Mouse (Mus musculus): Measurements from ENCODE around the gene Trio. TPM values are rescaled to one million over a fixed set of nuclear protein-coding genes. Genes with fewer than 3 reads are reported as not detected.
"Not testable (repeated sequence)": the region's sequence is repeated elsewhere in the genome, so short reads cannot be mapped to it uniquely, and the experiment has no call there.

Trio gene
- total RNA-seq, 2 experiments from 2014 or later, result 63.2 to 68.9 TPM

DNA sequence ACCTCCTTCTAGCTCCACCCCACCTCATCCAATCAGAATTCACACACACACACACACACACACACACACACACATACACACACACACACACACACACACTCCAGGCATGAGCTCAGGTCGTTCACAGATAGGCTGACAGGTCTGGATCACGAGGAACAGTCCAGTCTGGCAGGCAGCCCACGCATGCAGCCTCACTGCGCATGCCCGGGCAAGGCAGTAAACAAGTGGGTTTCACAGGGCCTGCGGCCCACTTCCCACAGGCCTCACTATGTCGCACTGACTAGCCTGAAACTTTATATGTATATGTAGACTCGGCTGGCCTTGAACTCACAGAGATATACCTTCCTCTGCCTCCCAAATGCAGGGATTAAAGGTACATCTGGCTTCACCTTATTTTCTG lies 305.4 kb downstream of the Trio start:
- DNase-seq, result not testable (repeated sequence)

DNA sequence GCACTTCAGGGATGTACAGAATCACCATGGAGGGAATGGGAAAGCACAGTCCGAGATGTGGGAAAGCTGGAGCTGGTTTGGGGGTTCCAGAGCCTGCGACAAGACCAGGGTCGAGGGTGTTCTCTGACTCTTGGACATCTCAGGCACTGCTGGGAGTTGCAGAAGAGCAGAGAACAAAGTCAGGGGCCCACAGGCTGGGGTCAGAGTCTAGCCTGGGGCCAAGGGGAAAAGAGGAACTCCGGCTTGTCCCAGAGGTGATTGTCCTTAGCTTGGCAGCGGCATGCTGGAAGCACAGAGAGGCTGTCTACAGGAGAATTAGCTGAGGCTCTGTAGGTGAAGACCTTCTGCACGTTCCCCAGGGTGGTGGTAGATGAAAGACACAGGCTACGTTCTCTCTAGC lies 307.0 kb downstream of the Trio start:
- DNase-seq, result no peak

DNA sequence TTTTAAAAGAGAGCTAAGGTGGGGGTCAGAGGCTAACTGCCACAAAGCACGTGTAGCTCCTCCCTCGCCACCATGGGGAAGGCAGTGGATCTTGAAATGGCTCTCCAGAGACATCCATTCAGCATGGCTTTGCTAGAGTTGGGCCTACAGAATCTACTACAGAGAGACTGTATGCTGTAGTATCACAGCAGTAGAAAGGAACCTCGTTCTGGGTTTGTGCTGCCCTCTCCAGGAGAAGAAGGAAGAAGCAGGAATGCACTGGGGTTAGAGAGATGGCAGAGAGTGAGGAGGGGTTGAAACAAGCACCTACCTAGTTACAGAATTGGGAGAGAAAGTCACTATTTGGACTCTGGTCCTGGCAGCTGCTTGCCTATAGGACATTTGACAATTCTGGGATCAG lies 310.3 kb downstream of the Trio start:
- peak; percentile 13 to 36 for DNase-seq

DNA sequence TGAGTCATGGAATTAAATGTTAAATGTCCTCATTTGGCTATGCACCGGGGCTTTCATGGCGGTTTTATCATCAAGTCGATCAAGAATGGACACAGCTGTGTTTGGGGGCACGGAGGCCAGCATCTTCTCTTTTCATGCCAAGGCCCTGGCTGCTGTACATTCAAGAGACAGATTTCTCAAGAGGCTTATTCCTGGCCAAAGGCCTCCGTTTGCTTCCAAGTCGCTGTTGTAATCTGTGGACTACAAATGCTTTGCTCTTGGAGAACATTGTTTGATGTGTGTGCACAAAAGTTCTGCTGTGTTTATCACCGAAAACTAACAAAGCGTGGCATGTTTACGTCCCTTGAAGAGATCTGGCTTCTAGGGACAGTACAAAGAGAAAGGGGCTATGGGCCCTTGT lies 314.9 kb downstream of the Trio start:
- DNase-seq, result no peak

DNA sequence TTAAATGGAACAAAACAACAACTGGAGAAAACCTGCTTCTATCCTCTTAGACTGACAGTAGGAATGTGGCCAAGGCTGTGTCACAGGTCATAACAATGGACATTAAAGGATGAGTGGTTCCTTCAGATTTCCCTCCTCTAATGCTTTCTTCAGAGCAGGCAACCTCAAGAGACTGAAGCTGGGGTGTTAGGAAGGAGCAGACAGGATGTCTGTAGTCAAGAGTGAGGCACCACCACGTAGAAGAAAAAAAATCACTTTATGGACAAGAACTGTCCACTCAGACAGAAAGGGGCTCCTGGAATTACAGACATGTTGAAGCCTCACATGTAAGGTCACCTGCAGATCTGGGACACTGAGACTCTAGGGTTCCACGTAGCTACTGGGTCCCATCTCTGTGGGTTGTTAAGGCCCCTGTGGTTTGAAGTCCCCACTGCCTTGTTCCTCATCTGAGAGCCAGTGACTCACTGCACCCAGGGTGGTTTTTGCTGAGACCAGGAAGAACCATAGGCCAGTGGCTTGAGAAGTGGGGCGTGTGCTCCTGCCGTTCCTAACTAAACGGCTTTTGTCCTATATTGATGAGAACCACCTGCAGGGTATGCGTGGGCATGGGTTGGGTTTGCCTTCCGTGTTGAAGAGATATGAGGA lies 316.6 kb downstream of the Trio start:
- no peak for DNase-seq

DNA sequence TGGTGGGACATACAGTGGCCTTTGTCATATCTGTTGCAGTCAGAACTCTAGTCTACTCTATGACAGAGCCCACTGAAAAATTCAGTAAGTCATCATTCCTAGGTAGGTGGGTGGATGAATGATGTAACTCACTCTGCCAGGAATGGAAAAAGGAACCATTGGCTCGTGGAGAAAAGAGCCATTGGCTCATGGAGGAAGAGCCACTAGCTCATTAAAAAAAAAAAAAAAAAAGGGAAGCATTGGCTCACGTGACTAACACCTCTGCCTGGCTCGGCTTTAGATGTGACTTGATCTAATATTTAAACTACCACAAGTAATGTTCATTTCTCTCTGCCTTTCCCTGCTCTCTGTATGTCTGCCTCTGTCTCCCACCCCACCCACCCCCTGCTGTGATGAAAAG lies 317.1 kb downstream of the Trio start:
- no peak for DNase-seq

DNA sequence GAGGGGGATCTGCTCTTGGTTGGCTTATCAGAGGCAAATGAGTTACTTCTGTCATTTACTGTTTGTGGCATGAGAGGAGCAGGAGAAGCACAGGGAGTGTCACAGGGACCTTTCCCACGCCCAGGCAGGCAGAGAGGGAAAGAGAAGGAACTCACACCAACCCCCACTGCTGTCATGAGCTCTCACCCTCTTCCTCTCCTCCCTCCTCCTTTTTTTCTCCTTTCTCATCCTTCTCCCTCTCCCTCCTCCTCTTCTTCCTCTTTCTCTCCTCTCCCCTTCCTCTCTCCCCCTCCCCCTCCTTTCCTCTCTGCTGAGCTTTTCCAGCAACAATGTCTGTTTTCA lies 322.7 kb downstream of the Trio start:
- no peak for DNase-seq

DNA sequence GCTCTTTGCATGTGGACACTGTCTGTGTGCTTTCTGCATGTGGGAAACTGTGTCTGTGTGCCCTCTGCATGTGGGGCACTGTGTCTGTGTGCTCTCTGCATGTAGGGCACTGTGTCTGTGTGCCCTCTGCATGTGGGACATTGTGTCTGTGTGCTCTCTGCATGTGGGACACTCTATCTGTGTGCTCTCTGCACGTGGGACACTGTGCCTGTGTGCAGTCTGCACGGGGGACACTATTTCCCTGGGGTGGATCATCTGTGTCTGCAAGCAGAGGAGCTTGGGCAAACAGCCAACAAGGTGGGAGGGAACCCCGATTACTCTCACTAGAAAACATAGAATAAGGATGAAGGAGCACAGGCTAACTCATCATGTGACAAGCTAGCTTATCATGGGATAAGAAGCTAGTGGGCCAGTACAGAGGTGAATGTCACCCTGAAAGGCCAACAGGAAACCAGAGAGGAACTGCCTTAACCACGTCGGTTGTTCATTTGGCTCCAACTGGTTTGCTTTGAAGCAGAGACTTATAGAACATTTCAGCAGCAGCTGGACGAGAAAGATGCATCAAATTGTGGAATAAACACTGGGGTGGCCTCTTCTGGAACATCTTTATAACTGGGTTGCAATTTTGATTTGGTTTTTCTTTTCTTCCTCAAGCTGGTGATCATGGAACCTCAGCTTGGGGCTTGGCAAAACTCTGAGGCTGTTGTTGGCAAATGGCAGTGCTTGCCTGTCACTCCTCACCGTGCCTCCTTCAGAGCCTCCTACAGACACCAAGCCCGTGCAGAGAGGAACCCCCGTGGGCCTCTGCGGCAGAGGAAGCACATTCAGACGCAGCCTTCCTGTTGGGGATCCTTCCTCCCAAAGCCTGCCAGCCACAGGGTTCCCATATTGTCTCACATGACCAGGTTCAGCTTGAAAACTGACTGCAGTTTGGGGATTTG lies 323.3 kb downstream of the Trio start:
- peak; percentile 14 to 39 for DNase-seq

DNA sequence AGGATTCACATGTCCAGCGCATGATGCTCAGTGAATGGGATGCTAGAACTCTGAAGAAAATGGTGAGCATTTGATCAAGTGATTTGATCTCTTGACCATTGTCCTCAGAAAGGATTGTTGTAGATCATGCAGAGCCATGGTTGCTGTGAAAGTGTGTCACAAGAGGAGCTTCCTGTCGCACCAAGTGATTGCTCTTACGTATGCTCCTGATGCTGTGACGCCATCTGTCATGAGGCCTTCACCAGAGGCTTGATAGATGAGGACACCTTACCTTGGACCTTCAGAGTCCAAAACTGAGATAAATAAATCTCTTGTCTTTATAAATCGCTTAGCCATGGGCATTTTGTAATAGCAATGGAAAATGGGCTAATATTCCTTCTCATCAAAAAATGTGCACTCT lies 328.0 kb downstream of the Trio start:
- no peak for DNase-seq

DNA sequence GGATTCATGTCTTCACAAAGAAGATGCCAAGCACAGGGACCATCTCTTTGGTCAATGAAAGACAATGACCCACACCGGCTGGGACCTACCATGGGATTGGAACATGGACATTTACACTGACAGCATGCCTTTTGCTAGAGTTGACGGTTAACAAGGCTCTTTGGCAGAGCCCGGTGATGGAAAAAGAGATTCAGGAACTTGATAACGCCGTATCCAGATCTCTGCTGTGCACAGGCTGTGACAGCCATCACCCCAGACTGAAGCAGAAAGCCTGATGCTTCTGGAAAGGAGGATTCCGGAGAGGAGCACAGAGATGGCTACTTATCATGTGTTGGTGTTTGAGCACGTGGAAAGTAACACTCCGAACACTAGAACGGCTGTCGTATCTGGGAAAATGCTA lies 332.4 kb downstream of the Trio start:
- no peak for DNase-seq

DNA sequence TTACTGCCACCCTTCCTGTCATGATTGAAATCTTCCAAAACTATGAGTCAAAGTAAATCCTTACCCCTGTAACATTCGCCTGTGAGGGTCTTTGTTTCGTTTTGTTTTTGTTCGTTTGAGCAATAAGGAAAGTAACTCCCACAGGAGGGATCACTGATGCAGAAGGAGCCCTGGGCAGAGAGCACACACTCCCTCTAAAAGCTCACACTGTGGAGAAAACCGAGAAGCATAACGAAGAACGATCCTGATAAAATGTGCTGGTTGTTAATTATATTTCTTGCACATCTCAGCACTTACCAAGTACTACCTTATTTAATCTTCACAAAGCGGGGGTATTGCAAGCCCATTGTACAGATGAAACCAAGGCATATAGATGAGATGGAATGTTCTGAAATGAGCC lies 333.5 kb downstream of the Trio start:
- no peak for DNase-seq

DNA sequence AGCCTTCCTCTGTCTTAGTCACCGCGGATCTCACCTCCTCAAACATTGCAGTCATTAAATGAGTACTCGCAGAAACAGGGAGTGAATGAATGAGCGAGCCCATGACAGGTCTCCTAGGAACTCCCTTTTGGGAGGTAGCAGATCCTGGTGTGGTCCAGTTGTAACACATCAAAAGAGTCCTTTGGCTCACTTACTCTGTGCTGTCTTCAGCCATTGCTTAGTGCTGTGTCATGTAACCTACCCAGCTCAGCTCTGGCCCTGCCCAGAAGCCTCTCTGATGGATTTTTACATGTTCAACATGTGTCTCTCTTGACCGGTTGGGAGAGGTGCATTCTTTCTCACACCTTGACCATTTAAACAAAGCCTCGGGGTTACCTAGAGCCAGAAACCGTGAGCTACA lies 334.4 kb downstream of the Trio start:
- DNase-seq, result no peak

DNA sequence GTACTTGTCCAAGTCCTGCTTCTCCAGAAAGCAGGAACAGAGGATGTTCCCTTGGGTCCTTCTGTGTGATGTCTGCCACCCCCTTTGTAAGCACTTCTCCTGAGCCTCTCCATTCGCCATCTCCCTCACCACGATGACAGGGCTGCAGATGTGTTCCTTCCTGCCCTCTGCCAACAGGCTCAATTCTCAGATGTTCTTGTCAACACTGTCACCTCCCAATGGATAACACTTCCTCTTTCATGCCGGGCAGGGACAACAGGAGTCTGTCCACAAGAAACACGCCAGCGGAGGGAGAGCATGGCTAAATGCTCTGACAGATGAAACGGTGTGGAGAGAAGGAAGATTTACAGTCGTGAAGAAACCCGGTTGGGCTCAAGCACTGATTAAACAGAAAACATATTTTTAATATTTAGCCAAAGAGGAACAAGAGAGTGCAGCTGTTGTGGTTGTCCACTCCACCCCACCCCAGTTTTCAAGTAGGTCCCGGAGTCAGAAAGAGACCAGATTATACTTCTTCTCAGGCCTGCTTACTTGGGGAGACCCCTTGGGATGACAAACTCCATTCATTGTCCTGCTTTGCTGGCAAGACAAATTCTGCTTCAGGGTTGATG lies 337.5 kb downstream of the Trio start:
- no peak for DNase-seq

DNA sequence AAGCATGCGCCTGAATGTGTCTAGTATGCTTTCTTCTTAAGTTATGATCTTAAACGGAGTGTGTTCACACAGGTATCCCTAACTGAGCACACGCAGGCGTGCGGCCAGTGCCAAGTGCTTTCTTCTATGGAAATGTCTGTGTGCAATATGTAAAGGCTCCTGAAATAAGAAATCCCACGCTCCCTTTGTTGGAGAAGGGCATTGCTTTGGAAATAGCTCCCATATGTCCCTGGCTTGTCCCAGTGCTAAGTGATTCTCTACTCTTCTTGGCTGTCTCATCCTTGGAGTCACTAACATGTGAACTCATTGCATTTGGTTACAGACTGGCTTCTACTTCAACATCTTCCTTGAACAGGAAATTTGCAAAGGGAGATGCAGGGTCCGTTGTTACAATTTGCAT lies 340.8 kb downstream of the Trio start:
- no peak for DNase-seq

DNA sequence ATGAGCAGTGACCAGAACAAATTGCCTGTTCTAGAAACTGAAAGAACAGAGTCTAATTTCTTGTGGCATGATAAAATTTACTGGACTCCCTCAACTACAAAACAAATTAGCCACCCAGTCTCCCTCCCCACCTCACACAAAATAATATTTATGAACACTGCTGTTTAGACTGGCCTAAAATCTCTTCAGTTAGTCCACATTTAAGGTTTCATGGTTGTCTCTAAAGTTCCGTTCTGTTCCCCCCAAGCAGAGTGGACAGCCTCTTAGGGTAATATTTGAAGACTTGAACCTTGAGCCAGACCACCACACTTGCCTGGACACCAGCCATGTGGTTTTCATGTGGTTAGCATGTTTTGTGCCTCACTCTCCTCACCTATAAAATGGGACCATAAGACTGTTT lies 342.4 kb downstream of the Trio start:
- no peak for DNase-seq

DNA sequence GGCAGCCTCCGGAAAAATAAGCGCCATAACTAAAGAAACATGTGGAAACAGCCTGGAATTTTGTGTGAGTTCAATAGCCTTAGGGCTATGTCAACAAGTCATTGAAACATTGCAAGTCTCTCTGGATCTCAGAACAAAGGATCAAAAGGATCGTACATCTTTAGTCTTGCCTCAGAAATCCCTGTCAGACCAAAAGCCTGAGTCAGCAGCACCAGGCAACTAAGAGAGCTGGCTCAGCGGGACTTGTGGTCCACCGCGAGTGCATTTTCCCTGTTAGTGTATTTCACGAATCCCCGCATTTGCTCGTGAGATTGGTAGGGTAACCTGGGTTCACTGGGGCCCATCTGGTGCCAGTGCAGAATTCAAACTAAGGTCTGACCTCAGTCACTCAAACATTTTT lies 343.0 kb downstream of the Trio start:
- DNase-seq, result no peak

DNA sequence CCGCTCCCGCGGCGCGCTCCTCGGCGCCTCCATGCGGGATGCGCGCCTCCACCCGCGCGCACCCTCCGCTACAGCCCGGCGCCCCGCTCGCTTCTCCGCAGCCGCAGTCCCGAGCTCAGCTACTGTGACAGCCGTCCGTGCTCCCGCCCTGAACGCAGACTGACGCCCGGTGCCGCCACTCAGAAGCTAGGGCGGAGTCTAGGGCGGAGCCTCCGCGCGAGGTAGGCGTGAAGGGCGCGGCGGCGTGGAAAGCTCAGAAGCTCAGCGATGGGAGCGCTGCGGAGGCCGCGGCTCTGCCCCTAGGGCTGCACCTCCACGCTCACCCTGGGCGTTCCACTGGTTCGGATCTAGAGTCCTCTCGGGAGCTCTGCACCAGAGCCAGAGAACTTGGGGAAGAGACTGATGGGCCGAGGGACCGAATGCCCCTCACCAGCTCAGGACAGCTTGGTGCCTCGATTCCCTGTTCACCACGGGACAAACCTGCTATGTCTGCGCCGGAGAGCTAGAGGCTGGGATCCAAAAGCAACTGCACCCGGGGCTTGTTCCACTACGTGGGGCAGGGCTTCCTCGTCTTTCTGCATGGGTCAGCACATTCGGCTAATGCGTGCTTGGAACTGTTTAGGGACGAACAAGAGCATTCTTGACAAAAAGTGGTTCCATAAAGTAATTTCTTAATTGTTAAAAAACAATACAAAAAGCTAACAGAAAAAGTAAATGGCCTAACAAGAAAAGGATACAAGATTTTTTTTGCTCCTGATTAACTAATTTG lies 344.0 kb downstream of the Trio start, which contains the start of gene Otulinl:
Gene Otulinl, minus strand, starts transcription at position 161 of the 769 bp plus-strand sequence.
- DNase-seq, result peak; percentile 94 to 95

DNA sequence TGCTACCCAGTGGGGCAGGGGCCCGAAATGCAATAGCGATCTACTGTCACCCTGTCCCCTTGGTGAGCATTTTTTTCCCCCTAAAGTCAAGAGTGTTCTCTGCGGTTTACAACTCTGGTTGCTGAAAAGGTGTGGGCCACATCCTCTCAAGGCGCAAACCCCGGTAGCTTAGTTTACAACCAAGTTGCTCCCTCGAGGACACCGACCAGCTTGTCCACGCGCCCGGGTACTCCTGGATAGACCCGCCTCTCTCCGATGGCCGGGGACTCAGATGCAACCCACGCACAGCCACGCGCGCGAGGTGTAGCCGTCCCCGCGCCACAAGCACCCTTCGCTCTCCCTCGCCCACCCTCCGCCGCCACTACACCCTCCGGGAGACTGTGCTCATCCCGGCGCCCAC lies 344.7 kb downstream of the Trio start:
- DNase-seq, result no peak

All from adrenal gland, postnatal 36 days (tissue).